ENCODE assay signal across 23 mouse cellular contexts in the genomic region with DNA sequence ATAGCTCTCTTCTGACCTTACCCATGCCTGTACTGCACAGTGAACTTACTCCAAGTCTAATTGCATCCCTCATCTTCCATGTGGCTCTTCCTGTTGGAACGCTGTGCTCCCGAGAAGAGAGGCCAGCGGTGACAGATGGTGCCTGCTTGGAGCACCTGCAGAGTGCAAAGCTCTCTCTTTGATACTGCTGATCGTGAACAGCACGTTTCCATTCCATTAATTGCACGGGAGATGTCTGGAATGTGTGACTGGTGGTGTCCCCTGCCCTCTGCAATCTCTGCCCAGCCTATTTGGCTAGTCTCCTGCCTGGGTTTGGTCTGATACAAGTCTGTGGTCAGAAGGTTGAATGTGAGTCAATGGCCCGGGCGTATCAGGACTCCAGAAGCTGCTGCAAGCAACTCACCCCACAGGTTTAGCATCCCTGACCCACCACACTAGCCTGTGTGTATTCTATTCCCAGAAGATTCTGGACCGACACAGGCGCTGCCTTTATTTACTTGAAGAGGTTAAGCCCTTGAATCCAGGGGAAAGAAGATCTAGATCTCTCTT.
DNase-seq lines count a peak whose midpoint lies in the region; ATAC-seq lines count a peak whose summit lies in the region.
"Had no signal": no experiment of that assay in that cellular context is flagged by ENCODE, and none has a peak within 500 bp of the region (broad histone marks: within the 10 kb centered on the region; RNA-seq: fewer than 3 reads in every experiment).

No protein-coding gene starts in this region.

- no peak overlapping the region for H3K9ac ChIP-seq in hindbrain, embryonic 16.5 days (ENCODE audit: low read depth, low read length)
- H3K9ac ChIP-seq in hindbrain, embryonic 14.5 days: no peak overlapping the region
- H3K9ac ChIP-seq: heart, embryonic 12.5 days; hindbrain, embryonic 12.5 days; intestine, embryonic 15.5 days; limb, embryonic 12.5 days; liver, postnatal 0 days had no signal

- no peaks in the 10 kb centered on the region for H3K4me1 ChIP-seq in hindbrain, embryonic 16.5 days (ENCODE audit: control insufficient read depth, insufficient read depth, low read depth, low read length)
- H3K4me1 ChIP-seq in hindbrain, embryonic 14.5 days (replicated peaks; ENCODE audit: control insufficient read depth, insufficient read depth, low read length): no peaks in the 10 kb centered on the region
- H3K4me1 ChIP-seq: heart, embryonic 12.5 days; intestine, embryonic 15.5 days had no signal

- H3K27me3 ChIP-seq in hindbrain, embryonic 16.5 days (replicated peaks; ENCODE audit: control insufficient read depth, insufficient read depth, low read length): no peaks in the 10 kb centered on the region
- no peaks in the 10 kb centered on the region for H3K27me3 ChIP-seq in hindbrain, embryonic 14.5 days (ENCODE audit: control insufficient read depth, insufficient read depth, low read length)
- H3K27me3 ChIP-seq: hindbrain, embryonic 12.5 days; intestine, embryonic 15.5 days had no signal

- H3K4me2 ChIP-seq in hindbrain, embryonic 16.5 days (ENCODE audit: low read length): no peak overlapping the region
- no peak overlapping the region for H3K4me2 ChIP-seq in hindbrain, embryonic 14.5 days (replicated peaks)
- H3K4me2 ChIP-seq: heart, embryonic 12.5 days; hindbrain, embryonic 12.5 days; intestine, embryonic 15.5 days; limb, embryonic 12.5 days; liver, embryonic 11.5 days had no signal

- WGBS in hindbrain, embryonic 16.5 days: 59% methylated on average over 10 of the region's 10 CpGs
- 62% methylated on average over 10 of the region's 10 CpGs for WGBS in hindbrain, embryonic 14.5 days

- no peaks in the 10 kb centered on the region for H3K36me3 ChIP-seq in hindbrain, embryonic 16.5 days (ENCODE audit: control insufficient read depth, insufficient read depth, low read length)
- H3K36me3 ChIP-seq in hindbrain, embryonic 14.5 days (replicated peaks; ENCODE audit: control insufficient read depth, insufficient read depth): no peaks in the 10 kb centered on the region
- H3K36me3 ChIP-seq: forebrain, embryonic 10.5 days; heart, embryonic 12.5 days; hindbrain, embryonic 12.5 days; intestine, embryonic 15.5 days; limb, embryonic 12.5 days; midbrain, embryonic 10.5 days had no signal

- H3K27ac ChIP-seq in hindbrain, embryonic 16.5 days (ENCODE audit: low read depth, low read length): no peak overlapping the region
- no peak overlapping the region for H3K27ac ChIP-seq in hindbrain, embryonic 14.5 days
- H3K27ac ChIP-seq: forebrain, embryonic 10.5 days; hindbrain, embryonic 12.5 days; intestine, embryonic 15.5 days; layer of hippocampus, adult 2 months; limb, embryonic 12.5 days; midbrain, embryonic 10.5 days had no signal

- H3K4me3 ChIP-seq in hindbrain, embryonic 16.5 days (ENCODE audit: low read length): no peak overlapping the region
- H3K4me3 ChIP-seq in hindbrain, embryonic 14.5 days (replicated peaks; ENCODE audit: low read length): no peak overlapping the region
- H3K4me3 ChIP-seq: forebrain, embryonic 10.5 days; heart, embryonic 12.5 days; hindbrain, embryonic 12.5 days; intestine, embryonic 15.5 days; layer of hippocampus, adult 2 months; limb, embryonic 12.5 days; midbrain, embryonic 10.5 days had no signal

- no peaks in the 10 kb centered on the region for H3K9me3 ChIP-seq in hindbrain, embryonic 16.5 days (ENCODE audit: control insufficient read depth, low read length)
- H3K9me3 ChIP-seq in hindbrain, embryonic 14.5 days (ENCODE audit: control insufficient read depth, low read length): no peaks in the 10 kb centered on the region
- H3K9me3 ChIP-seq: forebrain, embryonic 10.5 days; heart, embryonic 12.5 days; hindbrain, embryonic 12.5 days; intestine, embryonic 15.5 days; limb, embryonic 12.5 days; midbrain, embryonic 10.5 days had no signal

- DNase-seq in hindbrain, embryonic 14.5 days (ENCODE audit: low spot score): no peak
- DNase-seq in brain, adult 2 months (ENCODE audit: low read depth, low spot score): peak; percentile 46
- peak; percentile 19 for DNase-seq in cerebellum, adult 11-12 months
- peak; percentile 77 to 86 for DNase-seq in cerebellum, postnatal 10 days
- DNase-seq in kidney, postnatal 4 days: no peak
- DNase-seq in frontal cortex, postnatal 10 days (ENCODE audit: low spot score in 2 of 2): no peak
- DNase-seq: heart, postnatal 10 days; kidney, adult 8-10 months; kidney, postnatal 14 days; liver, postnatal 0 days; right cerebral cortex, postnatal 14 days; thymus, postnatal 25 days had no signal

- peak; percentile 70 for ATAC-seq in hindbrain, embryonic 16.5 days
- ATAC-seq in hindbrain, embryonic 14.5 days (ENCODE audit: low FRiP score): no peak; the same call in 1 of the 2 replicates
- no peak for ATAC-seq in CD4-positive, CD25-positive, alpha-beta regulatory T cell, adult 4 months
- ATAC-seq: intestine, embryonic 15.5 days; liver, postnatal 0 days; lung, postnatal 0 days had no signal

Comparison
In these comparisons a context has a peak if more than half of its experiments do, and no peak if none do; other contexts are left out.
1. DNase-seq: peak in brain, adult 2 months (single experiment), cerebellum, adult 11-12 months (single experiment) and cerebellum, postnatal 10 days (2 of 2); none in hindbrain, embryonic 14.5 days (single experiment), kidney, postnatal 4 days (0 of 2) and frontal cortex, postnatal 10 days (0 of 2).